Mouse (Mus musculus): ENCODE measurements at regions not wholly inside any gene's neighbourhood (a gene's known extent, or its start where the extent isn't known, plus 50 kb on each side); places are given as distances from the start of the nearest gene placed in this dataset.

GRCm38 (mm10) chr14:25341848-25342427 is 117.0 kb upstream of the Zmiz1 start:
- DNase-seq = no peak

- DNase-seq = no peak
These were observed 116.0 kb upstream of the Zmiz1 start for GRCm38 (mm10) chr14:25342865-25343565.

DNA sequence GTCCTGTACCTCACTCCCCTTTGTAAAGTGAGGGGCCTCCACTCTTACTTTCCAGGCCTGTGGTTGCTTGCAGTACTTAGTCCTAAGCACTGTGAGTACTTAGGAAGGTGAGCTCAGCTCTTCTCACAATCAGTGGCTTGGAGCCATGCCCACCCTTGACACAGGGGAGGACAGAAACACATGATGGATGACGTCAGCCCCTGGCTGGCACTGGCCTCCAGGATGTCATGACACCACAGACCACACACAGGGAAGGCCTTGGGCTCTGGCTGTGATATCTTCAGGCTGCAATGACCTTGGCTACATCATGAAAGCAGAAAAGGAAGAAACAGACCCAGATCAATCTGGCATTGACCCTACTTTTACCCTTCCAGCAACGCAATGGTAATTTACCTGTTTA is 113.0 kb upstream of the Zmiz1 start:
- peak; percentile 90 for DNase-seq

DNA sequence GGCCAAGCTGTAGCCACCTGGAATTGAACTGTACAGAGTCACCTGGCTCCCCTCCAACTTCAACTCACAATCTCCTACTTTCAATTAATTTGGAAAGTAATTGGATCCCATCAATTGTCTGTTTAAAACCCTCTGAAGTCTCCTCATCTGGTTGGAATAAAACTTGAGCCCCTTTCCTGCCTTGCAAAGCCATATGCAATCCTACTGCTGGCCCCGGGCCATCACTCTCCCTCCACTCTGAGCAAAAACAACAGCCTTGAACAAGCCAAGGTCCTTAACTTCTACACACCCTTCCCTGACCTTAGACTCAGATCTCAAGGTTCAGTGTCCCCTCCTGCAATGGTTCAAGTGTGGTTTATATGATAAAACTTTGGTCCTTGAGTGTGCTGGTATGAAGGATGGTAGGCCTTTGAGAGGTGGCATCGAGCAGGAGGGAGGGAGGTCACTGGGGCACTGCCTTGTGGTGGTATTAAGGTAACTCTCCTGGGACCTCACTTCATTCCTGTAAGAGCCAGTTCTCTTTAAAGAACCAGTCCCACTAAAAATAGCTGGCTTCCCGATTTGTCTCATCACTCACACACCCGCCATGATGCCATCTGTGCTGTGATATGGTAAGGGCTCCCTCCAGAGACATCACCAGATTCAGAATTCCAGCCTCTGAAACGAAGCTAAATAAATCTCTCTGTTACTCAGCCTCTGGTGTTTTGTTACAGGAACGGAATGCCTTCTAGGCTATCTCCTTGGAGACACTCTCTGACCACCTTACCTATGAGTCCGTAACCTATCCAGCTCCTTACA is 112.0 kb upstream of the Zmiz1 start:
- peak; percentile 72 for DNase-seq

- no peak for DNase-seq
These were observed 108.6 kb upstream of the Zmiz1 start for GRCm38 (mm10) chr14:25350282-25350964.

GRCm38 (mm10) chr14:25353804-25354203 is 105.2 kb upstream of the Zmiz1 start:
- DNase-seq = peak; percentile 78

- DNase-seq = peak; percentile 60
These were observed 104.6 kb upstream of the Zmiz1 start for GRCm38 (mm10) chr14:25354288-25354850.

DNA sequence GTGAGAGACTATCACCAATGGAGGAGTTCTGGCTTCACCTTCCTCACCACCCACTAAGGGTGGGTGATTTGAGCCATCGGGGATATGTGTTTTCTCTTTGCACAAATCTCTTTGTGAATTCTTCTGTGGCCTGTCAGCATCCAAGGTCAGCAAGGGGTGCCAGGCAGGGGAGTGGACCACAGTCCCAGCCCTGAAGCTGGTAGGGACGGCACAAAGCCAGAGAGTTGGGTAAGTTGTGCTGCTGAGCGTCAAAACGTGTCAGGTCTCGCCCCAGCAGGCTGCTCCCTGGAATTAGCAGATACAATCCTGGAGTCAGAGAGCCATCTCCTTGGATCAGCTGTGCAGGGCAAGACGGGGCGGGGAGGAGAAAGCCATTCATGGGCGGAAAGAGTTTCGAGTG is 101.2 kb upstream of the Zmiz1 start:
- DNase-seq = peak; percentile 71

DNA sequence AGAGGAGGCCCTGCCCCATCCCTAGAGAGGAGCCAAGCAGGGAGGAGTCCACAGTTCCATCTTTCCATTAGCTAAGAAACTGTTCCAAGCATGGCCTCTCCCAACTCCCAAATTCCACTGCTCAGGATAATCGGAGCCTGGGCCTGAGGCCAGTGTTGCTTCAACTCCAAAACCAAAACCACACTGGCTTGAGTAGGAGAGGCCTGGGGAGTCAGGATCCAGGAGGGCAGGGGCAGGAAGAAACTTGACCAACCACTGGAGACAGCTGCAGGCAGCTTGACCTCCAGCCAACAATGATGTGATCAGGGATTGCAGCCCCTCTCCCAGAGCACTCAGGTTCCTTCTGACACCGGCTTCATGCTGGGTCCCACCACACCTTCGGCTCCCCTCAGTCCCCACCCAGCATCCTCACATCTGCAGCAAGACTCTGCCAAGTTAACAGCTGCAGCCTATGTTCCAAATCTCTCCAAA is 99.1 kb upstream of the Zmiz1 start:
- peak; percentile 12 for DNase-seq

DNA sequence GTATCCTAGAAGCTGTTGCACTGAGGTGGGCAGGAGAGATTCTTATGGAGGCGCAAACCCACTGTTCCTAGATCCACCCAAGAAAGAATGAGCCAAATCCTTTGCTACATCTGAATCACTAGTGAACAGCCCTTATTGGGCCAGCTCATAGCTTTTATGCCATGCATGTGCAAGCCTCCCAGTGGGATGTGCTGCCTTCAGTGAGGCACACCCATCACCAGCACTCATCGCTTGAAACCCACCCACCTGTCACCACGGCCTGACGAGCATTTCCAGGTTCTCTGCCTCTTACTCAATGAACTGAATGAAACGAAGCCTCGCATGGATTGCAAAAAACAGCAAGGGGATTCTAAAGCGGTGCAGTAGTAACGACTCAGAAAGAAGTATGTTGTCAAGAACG is 98.3 kb upstream of the Zmiz1 start:
- no peak for DNase-seq

GRCm38 (mm10) chr14:25361129-25361528 is 97.9 kb upstream of the Zmiz1 start:
- no peak for DNase-seq

- no peak for DNase-seq
These were observed 96.2 kb upstream of the Zmiz1 start for GRCm38 (mm10) chr14:25362771-25363170.

GRCm38 (mm10) chr14:25365226-25365800 is 93.7 kb upstream of the Zmiz1 start:
- peak; percentile 41 for DNase-seq

DNA sequence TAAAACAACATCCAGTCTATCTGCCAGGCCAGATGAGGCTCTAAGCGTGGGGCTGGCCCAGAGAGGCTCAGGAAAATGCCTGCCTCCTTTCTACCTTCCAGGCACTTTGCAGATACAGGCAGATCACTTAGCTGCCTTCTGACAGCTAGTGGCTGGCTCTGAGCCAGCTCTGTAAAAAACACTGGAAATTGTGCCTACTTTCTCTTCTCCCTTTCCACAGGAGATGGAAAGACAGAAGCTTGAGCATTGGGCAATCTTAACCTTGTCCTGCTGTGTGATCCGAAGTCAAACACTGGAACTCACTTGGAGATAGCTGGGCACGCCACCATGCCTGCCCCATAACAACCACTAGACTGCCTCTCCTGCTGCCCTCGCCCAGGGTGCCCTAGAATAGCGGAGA is 93.0 kb upstream of the Zmiz1 start:
- peak; percentile 65 for DNase-seq

DNA sequence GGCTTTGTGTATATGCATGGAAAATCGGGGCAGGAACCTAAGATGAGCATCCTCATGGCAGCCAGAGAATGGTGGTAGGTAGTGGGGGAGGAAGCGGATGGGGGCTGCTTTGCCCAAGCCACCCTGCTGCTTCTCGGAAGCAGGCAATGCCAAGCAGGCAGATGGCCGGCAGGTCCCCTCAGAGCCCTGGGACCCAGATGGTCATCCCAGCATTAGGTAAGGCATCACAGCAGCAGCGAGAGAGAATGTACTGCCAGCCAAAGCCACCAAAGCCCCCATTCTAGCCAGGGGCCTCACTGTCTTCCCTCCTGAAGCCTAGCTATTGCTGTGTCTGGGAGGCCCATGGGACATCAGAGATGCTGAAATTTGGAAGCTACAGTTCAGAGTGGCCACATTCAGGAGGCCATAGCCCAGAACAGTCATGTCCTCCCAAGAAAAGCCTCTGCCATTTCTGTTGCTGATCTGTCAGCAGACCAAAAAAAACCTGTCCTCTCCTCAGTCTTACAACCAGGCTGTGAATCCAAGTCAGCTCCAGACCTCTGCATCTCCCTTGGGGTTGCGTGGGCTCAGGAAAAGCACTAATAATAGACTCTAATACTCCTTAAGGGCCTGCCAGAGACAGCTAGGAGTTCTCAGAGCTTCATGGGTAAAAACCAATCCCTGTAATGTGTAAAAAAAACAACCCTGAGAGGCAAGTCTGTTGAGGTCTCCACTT is 88.5 kb upstream of the Zmiz1 start:
- no peak for DNase-seq

DNA sequence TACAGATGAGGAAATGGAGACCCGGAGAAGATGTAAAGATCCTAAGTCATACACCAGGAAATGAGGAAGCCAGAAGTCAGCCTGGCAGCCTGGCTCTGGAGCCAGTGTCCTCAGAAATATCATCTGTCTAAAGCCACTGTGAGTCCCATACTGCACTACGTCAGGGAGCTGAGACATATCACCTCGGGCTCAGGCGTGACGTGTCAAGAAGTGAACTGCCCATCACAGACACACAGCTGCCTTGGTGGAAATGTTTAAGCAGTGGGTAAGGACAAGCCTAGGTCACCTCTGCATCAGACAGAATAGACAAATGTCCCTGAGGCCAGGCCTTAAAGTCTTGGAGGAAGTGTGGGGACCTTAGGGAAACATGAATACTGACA is 88.0 kb upstream of the Zmiz1 start:
- no peak for DNase-seq

GRCm38 (mm10) chr14:25371661-25372060 is 87.3 kb upstream of the Zmiz1 start:
- peak; percentile 79 for DNase-seq

GRCm38 (mm10) chr14:25372581-25372980 is 86.4 kb upstream of the Zmiz1 start:
- no peak for DNase-seq

GRCm38 (mm10) chr14:25373167-25373566 is 85.8 kb upstream of the Zmiz1 start:
- no peak for DNase-seq

- DNase-seq = no peak
These were observed 84.0 kb upstream of the Zmiz1 start for GRCm38 (mm10) chr14:25375001-25375400.

- DNase-seq = no peak
These were observed 81.9 kb upstream of the Zmiz1 start for GRCm38 (mm10) chr14:25377091-25377490.
